Mouse (Mus musculus) MEL (cell line): ENCODE data around the gene Kazn. TPM values are rescaled to one million over a fixed set of nuclear protein-coding genes. Genes with fewer than 3 reads are reported as not detected.

Experiments
- DNase-seq: peaks from one replicate; pipeline ENCODE4 v3.0.0; 2011; ENCODE audit warnings: low read depth, low spot score
- H3K27ac ChIP-seq: 2 replicates; pipeline ENCODE4 v1.5.1; 2012; ENCODE audit warnings: low read depth, mild to moderate bottlenecking, control low read depth, low read length, moderate library complexity; ENCODE audit not compliant: control insufficient read depth
- H3K27me3 ChIP-seq, 2 experiments: fragments of 150-350 bp in 1 of 2; sonication (generic) in 1 of 2; 2 replicates each; pipeline ENCODE4 v1.6.1; 2012; ENCODE audit warnings: low read length in 2 of 2, mild to moderate bottlenecking in 2 of 2, improper control_type of control experiment in 1 of 2, moderate library complexity in 1 of 2; ENCODE audit not compliant: insufficient read depth in 2 of 2, control insufficient read depth in 1 of 2
- H3K36me3 ChIP-seq, 2 experiments: 2 replicates each; pipeline ENCODE4 v1.6.1; 2012 to 2014; ENCODE audit warnings: low read length in 2 of 2, improper control_type of control experiment in 1 of 2, inconsistent platforms in 1 of 2, mild to moderate bottlenecking in 1 of 2; ENCODE audit not compliant: insufficient read depth in 2 of 2, control insufficient read depth in 1 of 2
- H3K4me1 ChIP-seq, 2 experiments: fragments of 150-350 bp in 1 of 2; sonication (generic) in 1 of 2; 2 replicates each; pipeline ENCODE4 v1.6.1; 2012; ENCODE audit warnings: low read length in 2 of 2, improper control_type of control experiment in 1 of 2, mild to moderate bottlenecking in 1 of 2; ENCODE audit not compliant: insufficient read depth in 2 of 2, control insufficient read depth in 1 of 2
- H3K4me3 ChIP-seq, 2 experiments: fragments of 150-350 bp in 1 of 2; sonication (generic) in 1 of 2; 2 replicates each; pipeline ENCODE4 v1.5.1; 2012; ENCODE audit warnings: low read depth in 2 of 2, low read length in 2 of 2, mild to moderate bottlenecking in 2 of 2, moderate library complexity in 2 of 2, control low read depth in 1 of 2, improper control_type of control experiment in 1 of 2; ENCODE audit not compliant: control insufficient read depth in 1 of 2, insufficient read depth in 1 of 2
- H3K79me2 ChIP-seq: 2 replicates; pipeline ENCODE4 v1.6.1; 2012; ENCODE audit warnings: mild to moderate bottlenecking, low read length, moderate library complexity; ENCODE audit not compliant: control insufficient read depth, poor library complexity, insufficient read depth
- H3K9ac ChIP-seq: 2 replicates; pipeline ENCODE4 v1.6.1; 2012; ENCODE audit warnings: low read depth, mild to moderate bottlenecking, control low read depth, low read length, moderate library complexity; ENCODE audit not compliant: control insufficient read depth, poor library complexity, severe bottlenecking
- H3K9me3 ChIP-seq: fragments of 150-350 bp; sonication (generic); replicated peaks from 2 replicates; pipeline ENCODE4 v1.6.1; 2012; ENCODE audit warnings: mild to moderate bottlenecking, low read length, improper control_type of control experiment, moderate library complexity; ENCODE audit not compliant: insufficient read depth
- E2F4 ChIP-seq: IDR thresholded peaks from 2 replicates; pipeline ENCODE4 v1.6.1; 2011; ENCODE audit warnings: low read depth, low read length, improper control_type of control experiment, borderline replicate concordance
- GABPA ChIP-seq: IDR thresholded peaks from 2 replicates; pipeline ENCODE4 v1.6.1; 2012; ENCODE audit warnings: low read depth, mild to moderate bottlenecking, inconsistent platforms, low read length, improper control_type of control experiment, moderate library complexity
- GATA1 ChIP-seq: IDR thresholded peaks from 2 replicates; pipeline ENCODE4 v1.6.1; 2011; ENCODE audit warnings: low read depth, low read length, improper control_type of control experiment
- KAT2A ChIP-seq: conservative IDR thresholded peaks from 2 replicates; pipeline ENCODE4 v1.6.1; 2012; ENCODE audit warnings: low read depth, low read length, improper control_type of control experiment, inconsistent platforms
- MAFK ChIP-seq: IDR thresholded peaks from 2 replicates; pipeline ENCODE4 v1.6.1; 2011; ENCODE audit warnings: low read depth, mild to moderate bottlenecking, low read length, improper control_type of control experiment, borderline replicate concordance
- MAX ChIP-seq: IDR thresholded peaks from 2 replicates; pipeline ENCODE4 v1.6.1; 2011; ENCODE audit warnings: low read length, improper control_type of control experiment
- MXI1 ChIP-seq: IDR thresholded peaks from 2 replicates; pipeline ENCODE4 v1.6.1; 2011; ENCODE audit warnings: mild to moderate bottlenecking, low read depth, low read length, improper control_type of control experiment
- MYB ChIP-seq: IDR thresholded peaks from 2 replicates; pipeline ENCODE4 v1.6.1; 2011; ENCODE audit warnings: mild to moderate bottlenecking, low read depth, low read length, improper control_type of control experiment
- POLR2AphosphoS5 ChIP-seq: IDR thresholded peaks from 2 replicates; pipeline ENCODE4 v1.6.1; 2012; ENCODE audit warnings: low read depth, borderline replicate concordance, mild to moderate bottlenecking, inconsistent platforms, low read length, moderate library complexity, mixed read lengths
- SIN3A ChIP-seq: IDR thresholded peaks from 2 replicates; pipeline ENCODE4 v1.6.1; 2012; ENCODE audit warnings: low read length, improper control_type of control experiment, inconsistent platforms
- SMC3 ChIP-seq: IDR thresholded peaks from 2 replicates; pipeline ENCODE4 v1.6.1; 2011; ENCODE audit warnings: low read depth, low read length, improper control_type of control experiment
- TAL1 ChIP-seq: IDR thresholded peaks from 2 replicates; pipeline ENCODE4 v1.6.1; 2012; ENCODE audit warnings: mild to moderate bottlenecking, inconsistent platforms, low read length, moderate library complexity, mixed read lengths
- TCF12 ChIP-seq: IDR thresholded peaks from 2 replicates; pipeline ENCODE4 v1.6.1; 2014; ENCODE audit warnings: low read depth, mild to moderate bottlenecking, inconsistent platforms, low read length, improper control_type of control experiment, moderate library complexity
- USF1 ChIP-seq: IDR thresholded peaks from 2 replicates; pipeline ENCODE4 v1.6.1; 2014; ENCODE audit warnings: low read depth, mild to moderate bottlenecking, inconsistent platforms, low read length, improper control_type of control experiment, moderate library complexity
- ZC3H11A ChIP-seq: IDR thresholded peaks from 2 replicates; pipeline ENCODE4 v1.6.1; 2012; ENCODE audit warnings: low read depth, mild to moderate bottlenecking, inconsistent platforms, low read length, improper control_type of control experiment
- ZNF384 ChIP-seq: IDR thresholded peaks from 2 replicates; pipeline ENCODE4 v1.6.1; 2012; ENCODE audit warnings: low read depth, mild to moderate bottlenecking, inconsistent platforms, low read length, improper control_type of control experiment
- polyA plus RNA-seq, 2 experiments: library from polyadenylated mRNA; stranded (reverse) in 1 of 2; unstranded in 1 of 2; fragments of >175 nt in 1 of 2; fragments of >200 nt in 1 of 2; gene quantifications; 2 replicates each; pipeline versions ENCODE4 v1.2.1 to v1.2.4; 2012; ENCODE audit warnings: low replicate concordance in 2 of 2, low read depth in 1 of 2; ENCODE audit not compliant: insufficient read length in 2 of 2, insufficient read depth in 1 of 2, missing spikeins in 1 of 2
- total RNA-seq: library from RNA; depleted of rRNA; stranded (reverse); fragments of 300-350 nt; gene quantifications from 2 replicates; pipeline ENCODE4 v1.2.3, GENCODE M21; 2012

The Kazn gene
- total and polyA plus RNA-seq, 3 experiments: not detected

GRCm38 (mm10) chr4:142184852-142185532, 54.2 kb downstream of the Kazn start:
- H3K4me1 ChIP-seq: no peaks in the 10 kb centered on the region
- TF ChIP-seq ZC3H11A (no peak), SIN3A (no peak), MAX (no peak), MAFK (no peak), GATA1 (no peak)
- DNase-seq: no peak

GRCm38 (mm10) chr4:142183591-142183990, 55.6 kb downstream of the Kazn start:
- no peaks in the 10 kb centered on the region for H3K79me2 ChIP-seq
- no peak overlapping the region for H3K4me3 ChIP-seq
- H3K4me1 ChIP-seq: no peaks in the 10 kb centered on the region
- DNase-seq: no peak
- no peaks in the 10 kb centered on the region for H3K27me3 ChIP-seq
- H3K27ac ChIP-seq: no peak overlapping the region
- H3K9ac ChIP-seq: no peak overlapping the region
- H3K36me3 ChIP-seq: no peaks in the 10 kb centered on the region
- TF ChIP-seq ZNF384 (no peak), GATA1 (no peak), MAX (no peak), MYB (no peak)
- no peaks in the 10 kb centered on the region for H3K9me3 ChIP-seq

More at GRCm38 (mm10) chr4:142184852-142185532, 54.2 kb downstream of the Kazn start:
- H3K9me3 ChIP-seq: no peaks in the 10 kb centered on the region
- H3K9ac ChIP-seq: no peak overlapping the region
- H3K4me3 ChIP-seq: no peak overlapping the region
- H3K79me2 ChIP-seq: no peaks in the 10 kb centered on the region
- H3K27ac ChIP-seq: no peak overlapping the region
- no peaks in the 10 kb centered on the region for H3K36me3 ChIP-seq
- H3K27me3 ChIP-seq: no peaks in the 10 kb centered on the region

- H3K9ac ChIP-seq: no peak overlapping the region
Observed at GRCm38 (mm10) chr4:142183015-142183414, 56.2 kb downstream of the Kazn start.

More at GRCm38 (mm10) chr4:142183015-142183414, 56.2 kb downstream of the Kazn start:
- TF ChIP-seq SIN3A: no peak
- TF ChIP-seq GABPA: no peak
- no peak for TF ChIP-seq MXI1
- TF ChIP-seq USF1: no peak
- no peak for TF ChIP-seq ZC3H11A
- TF ChIP-seq TAL1: no peak
- TF ChIP-seq TCF12: no peak
- no peak for TF ChIP-seq POLR2AphosphoS5
- TF ChIP-seq MAFK: no peak
- TF ChIP-seq SMC3: no peak
- no peak for TF ChIP-seq KAT2A
- TF ChIP-seq E2F4: no peak
- no peaks in the 10 kb centered on the region for H3K4me1 ChIP-seq
- no peaks in the 10 kb centered on the region for H3K9me3 ChIP-seq
- no peak overlapping the region for H3K4me3 ChIP-seq
- no peaks in the 10 kb centered on the region for H3K79me2 ChIP-seq
- no peaks in the 10 kb centered on the region for H3K36me3 ChIP-seq
- DNase-seq: no peak
- H3K27me3 ChIP-seq: no peaks in the 10 kb centered on the region
- H3K27ac ChIP-seq: no peak overlapping the region
